Mouse (Mus musculus): Measurements from ENCODE around the gene Kcnh3. TPM values are rescaled to one million over a fixed set of nuclear protein-coding genes. Genes with fewer than 3 reads are reported as not detected.

Gene Kcnh3
- polyA plus RNA-seq, 2 experiments, result 0.13 TPM

DNA sequence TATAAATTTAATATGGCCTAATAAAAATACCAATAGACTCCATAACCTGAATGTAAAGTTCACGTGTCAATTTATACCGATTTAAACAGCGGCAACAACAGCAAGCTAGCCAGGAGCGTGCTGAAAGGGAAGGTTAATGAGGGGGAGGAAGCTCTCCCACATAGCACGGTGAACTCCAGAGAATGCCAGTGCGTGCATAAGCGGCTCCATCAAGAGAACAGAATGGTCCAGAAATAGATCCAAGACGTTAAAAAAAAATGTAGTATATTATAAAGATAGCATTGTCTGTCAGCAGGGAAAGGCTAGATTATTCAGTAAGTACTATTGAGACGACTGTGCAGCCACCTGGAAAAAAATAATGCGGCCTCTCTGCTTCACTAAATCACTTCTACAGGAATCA lies 38.0 kb downstream of the Kcnh3 start:
- H3K36me3 ChIP-seq (replicated peaks; ENCODE audit: control insufficient read depth, insufficient read depth, low read depth), result no peaks in the 10 kb centered on the region
- no peak overlapping the region for H3K4me3 ChIP-seq (ENCODE audit: insufficient read depth in 1 of 2, low read depth in 2 of 2, low read length in 2 of 2)
- H3K27ac ChIP-seq, result no peak overlapping the region
- WGBS (ENCODE audit: insufficient replicate concordance), result 69% methylated on average over 10 of the region's 10 CpGs
- H3K4me1 ChIP-seq (replicated peaks; ENCODE audit: control insufficient read depth in 2 of 2, insufficient read depth in 2 of 2, low read length in 1 of 2), result peaks cover 0 to 12% of the 10 kb centered on the region in 2 experiments; a peak in 3 of 4 replicates
- no peaks in the 10 kb centered on the region for H3K9me3 ChIP-seq (ENCODE audit: control insufficient read depth, low read length)
- H3K27me3 ChIP-seq (ENCODE audit: control insufficient read depth, insufficient read depth, low read length), result no peaks in the 10 kb centered on the region
- DNase-seq (ENCODE audit: low read depth in 3 of 3, low spot score in 3 of 3) (no peak), ATAC-seq (ENCODE audit: insufficient read depth) (no peak)
- H3K4me2 ChIP-seq (ENCODE audit: low read depth), result no peak overlapping the region
- no peak overlapping the region for H3K9ac ChIP-seq (replicated peaks)
- no peak for TF ChIP-seq CTCF (IDR thresholded peaks at IDR 0.05; ENCODE audit: low read depth)
- no peak for TF ChIP-seq EP300 (IDR thresholded peaks at IDR 0.05; ENCODE audit: low read depth)

- WGBS (ENCODE audit: insufficient replicate concordance), result 75% methylated on average over 2 of the region's 2 CpGs
- Histone ChIP-seq H3K4me2 (ENCODE audit: low read depth) (no peak overlapping the region), H3K4me1 (replicated peaks; ENCODE audit: control insufficient read depth in 2 of 2, insufficient read depth in 2 of 2, low read length in 1 of 2) (peaks cover 0 to 10% of the 10 kb centered on the region in 2 experiments; a peak in 3 of 4 replicates), H3K9ac (replicated peaks) (no peak overlapping the region), H3K9me3 (ENCODE audit: control insufficient read depth, low read length) (no peaks in the 10 kb centered on the region), H3K27me3 (ENCODE audit: control insufficient read depth, insufficient read depth, low read length) (no peaks in the 10 kb centered on the region), H3K4me3 (ENCODE audit: insufficient read depth in 1 of 2, low read depth in 2 of 2, low read length in 2 of 2) (no peak overlapping the region), H3K36me3 (replicated peaks; ENCODE audit: control insufficient read depth, insufficient read depth, low read depth) (no peaks in the 10 kb centered on the region), H3K27ac (no peak overlapping the region)
- DNase-seq (ENCODE audit: low read depth in 3 of 3, low spot score in 3 of 3) (no peak), ATAC-seq (ENCODE audit: insufficient read depth) (no peak)
- TF ChIP-seq EP300 (IDR thresholded peaks at IDR 0.05; ENCODE audit: low read depth) (no peak), CTCF (IDR thresholded peaks at IDR 0.05; ENCODE audit: low read depth) (no peak)
Observed at GRCm38 (mm10) chr15:99264363-99264762, 39.7 kb downstream of the Kcnh3 start.

- ATAC-seq (ENCODE audit: insufficient read depth) (0 out of 2 replicates have a peak, but pooled peaks have one; percentile 35), DNase-seq (ENCODE audit: low read depth in 3 of 3, low spot score in 3 of 3) (peak; percentile 47 to 62 (median 54))
- H3K4me3 ChIP-seq (ENCODE audit: insufficient read depth in 1 of 2, low read depth in 2 of 2, low read length in 2 of 2), result no peak overlapping the region
- no peaks in the 10 kb centered on the region for H3K9me3 ChIP-seq (ENCODE audit: control insufficient read depth, low read length)
- H3K4me2 ChIP-seq (ENCODE audit: low read depth), result no peak overlapping the region
- 0 out of 4 replicates have a peak, but pooled peaks cover 0 to 2% of the 10 kb centered on the region in 2 experiments for H3K4me1 ChIP-seq (replicated peaks; ENCODE audit: control insufficient read depth in 2 of 2, insufficient read depth in 2 of 2, low read length in 1 of 2)
- 20% methylated on average over 4 of the region's 4 CpGs for WGBS (ENCODE audit: insufficient replicate concordance)
- H3K27ac ChIP-seq, result no peak overlapping the region
- TF ChIP-seq EP300 (IDR thresholded peaks at IDR 0.05; ENCODE audit: low read depth), result no peak
- TF ChIP-seq CTCF (IDR thresholded peaks at IDR 0.05; ENCODE audit: low read depth), result peak; percentile 85
- H3K27me3 ChIP-seq (ENCODE audit: control insufficient read depth, insufficient read depth, low read length), result no peaks in the 10 kb centered on the region
- H3K36me3 ChIP-seq (replicated peaks; ENCODE audit: control insufficient read depth, insufficient read depth, low read depth), result no peaks in the 10 kb centered on the region
- H3K9ac ChIP-seq (replicated peaks), result no peak overlapping the region
Observed at GRCm38 (mm10) chr15:99265679-99266078, 41.0 kb downstream of the Kcnh3 start.

- H3K4me2 ChIP-seq (ENCODE audit: low read depth), result no peak overlapping the region
- no peak overlapping the region for H3K9ac ChIP-seq (replicated peaks)
- DNase-seq (ENCODE audit: low read depth in 3 of 3, low spot score in 3 of 3), result no peak
- no peaks in the 10 kb centered on the region for H3K27me3 ChIP-seq (ENCODE audit: control insufficient read depth, insufficient read depth, low read length)
- no peak for ATAC-seq (ENCODE audit: insufficient read depth)
- TF ChIP-seq CTCF (IDR thresholded peaks at IDR 0.05; ENCODE audit: low read depth) (no peak), EP300 (IDR thresholded peaks at IDR 0.05; ENCODE audit: low read depth) (no peak)
- no peaks in the 10 kb centered on the region for H3K4me1 ChIP-seq (replicated peaks; ENCODE audit: control insufficient read depth in 2 of 2, insufficient read depth in 2 of 2, low read length in 1 of 2)
- WGBS (ENCODE audit: insufficient replicate concordance), result 55% methylated on average over 8 of the region's 8 CpGs
- no peaks in the 10 kb centered on the region for H3K36me3 ChIP-seq (replicated peaks; ENCODE audit: control insufficient read depth, insufficient read depth, low read depth)
- no peaks in the 10 kb centered on the region for H3K9me3 ChIP-seq (ENCODE audit: control insufficient read depth, low read length)
- no peak overlapping the region for H3K4me3 ChIP-seq (ENCODE audit: insufficient read depth in 1 of 2, low read depth in 2 of 2, low read length in 2 of 2)
- H3K27ac ChIP-seq, result no peak overlapping the region
Observed at GRCm38 (mm10) chr15:99276095-99276494, 51.4 kb downstream of the Kcnh3 start.

GRCm38 (mm10) chr15:99278271-99278670 lies 53.6 kb downstream of the Kcnh3 start:
- WGBS (ENCODE audit: insufficient replicate concordance), result 86% methylated on average over 7 of the region's 7 CpGs
- H3K27me3 ChIP-seq (ENCODE audit: control insufficient read depth, insufficient read depth, low read length), result no peaks in the 10 kb centered on the region
- no peak for TF ChIP-seq EP300 (IDR thresholded peaks at IDR 0.05; ENCODE audit: low read depth)
- no peak for TF ChIP-seq CTCF (IDR thresholded peaks at IDR 0.05; ENCODE audit: low read depth)
- no peak overlapping the region for H3K27ac ChIP-seq
- H3K36me3 ChIP-seq (replicated peaks; ENCODE audit: control insufficient read depth, insufficient read depth, low read depth), result no peaks in the 10 kb centered on the region
- no peak overlapping the region for H3K9ac ChIP-seq (replicated peaks)
- no peak overlapping the region for H3K4me3 ChIP-seq (ENCODE audit: insufficient read depth in 1 of 2, low read depth in 2 of 2, low read length in 2 of 2)
- no peak overlapping the region for H3K4me2 ChIP-seq (ENCODE audit: low read depth)
- DNase-seq (ENCODE audit: low read depth in 3 of 3, low spot score in 3 of 3) (no peak), ATAC-seq (ENCODE audit: insufficient read depth) (no peak)
- H3K9me3 ChIP-seq (ENCODE audit: control insufficient read depth, low read length), result no peaks in the 10 kb centered on the region
- no peaks in the 10 kb centered on the region for H3K4me1 ChIP-seq (replicated peaks; ENCODE audit: control insufficient read depth in 2 of 2, insufficient read depth in 2 of 2, low read length in 1 of 2)

Measured in liver, embryonic 14.5 days (tissue).